Mouse (Mus musculus): ENCODE measurements around the gene Tas2r122. TPM values are rescaled to one million over a fixed set of nuclear protein-coding genes. Genes with fewer than 3 reads are reported as not detected.

Tas2r122 gene
- polyA plus RNA-seq (2017; shearing (Covaris generic)): not detected

DNA sequence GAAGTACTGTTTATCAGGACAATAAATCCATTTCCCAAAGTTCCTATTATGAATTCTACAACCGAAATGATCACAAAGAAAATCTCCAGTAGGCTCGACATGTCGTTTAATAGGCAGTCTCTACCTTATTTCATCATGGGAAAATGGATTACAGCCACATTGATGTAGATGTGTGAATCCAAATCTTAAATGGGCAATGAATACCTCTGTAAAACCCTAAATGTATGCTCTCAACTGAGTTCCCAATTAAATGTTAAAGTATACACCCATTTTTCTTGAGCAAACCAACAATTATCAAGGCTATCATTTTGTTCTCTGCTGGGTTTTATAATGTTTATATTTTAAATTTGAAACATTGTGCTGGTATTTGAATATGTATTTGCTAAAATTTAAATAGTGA is at the start of gene Tas2r122:
TSS of gene Tas2r122 (minus strand) at position 101 of the 400 bp plus-strand sequence.

GRCm38 (mm10) chr6:132754430-132754829 is 42.7 kb upstream of the Tas2r122 start, which contains the start of gene Tas2r124:
Tas2r124 (plus strand) TSS chr6:132754730.

GRCm38 (mm10) chr6:132737935-132738334 is 26.2 kb upstream of the Tas2r122 start, which contains the start of gene Tas2r115:
Tas2r115 (minus strand) TSS chr6:132738035.

DNA sequence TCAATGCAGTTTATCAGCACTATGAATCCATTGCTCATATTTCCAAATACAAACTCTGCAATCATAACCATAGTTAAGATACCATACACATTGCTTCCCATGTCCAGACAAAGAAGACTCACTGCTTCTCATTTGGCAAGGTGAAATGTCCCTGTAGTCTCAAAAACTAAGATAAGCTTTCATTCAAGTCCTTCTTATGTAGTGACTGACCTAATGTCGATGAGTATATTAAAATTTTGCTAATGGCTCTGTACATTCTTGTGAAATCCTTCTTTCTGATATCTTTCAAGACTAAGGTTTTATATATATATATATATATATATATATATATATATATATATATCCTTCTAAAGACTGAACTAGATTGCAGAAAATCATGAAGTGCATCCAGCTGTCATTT is 10.8 kb downstream of the Tas2r122 start, which contains the start of gene Tas2r121:
TSS of gene Tas2r121 (minus strand) at position 101 of the 400 bp plus-strand sequence.

Other genes starting within 250 kb of the Tas2r122 start
- gene Prh1, start 142.1 kb downstream of the Tas2r122 start, polyA plus RNA-seq (2017; shearing (Covaris generic)): not detected
- not detected for gene Prp2, start 116.0 kb downstream of the Tas2r122 start, polyA plus RNA-seq (2017; shearing (Covaris generic))
- gene A630073D07Rik, start 60.4 kb downstream of the Tas2r122 start, polyA plus RNA-seq (2017; shearing (Covaris generic)): not detected
- not detected for gene Tas2r120, start 55.0 kb downstream of the Tas2r122 start, polyA plus RNA-seq (2017; shearing (Covaris generic))
- not detected for gene Tas2r121, start 10.9 kb downstream of the Tas2r122 start, polyA plus RNA-seq (2017; shearing (Covaris generic))
- not detected for gene Tas2r115, start 26.1 kb upstream of the Tas2r122 start, polyA plus RNA-seq (2017; shearing (Covaris generic))
- gene Tas2r124, start 42.8 kb upstream of the Tas2r122 start, polyA plus RNA-seq (2017; shearing (Covaris generic)): not detected
- not detected for gene Tas2r102, start 50.2 kb upstream of the Tas2r122 start, polyA plus RNA-seq (2017; shearing (Covaris generic))
- not detected for gene Tas2r136, start 66.2 kb upstream of the Tas2r122 start, polyA plus RNA-seq (2017; shearing (Covaris generic))
- gene Tas2r117, start 90.9 kb upstream of the Tas2r122 start, polyA plus RNA-seq (2017; shearing (Covaris generic)): not detected
- gene Tas2r123, start 135.2 kb upstream of the Tas2r122 start, polyA plus RNA-seq (2017; shearing (Covaris generic)): not detected
- not detected for gene Tas2r116, start 143.5 kb upstream of the Tas2r122 start, polyA plus RNA-seq (2017; shearing (Covaris generic))
- gene Tas2r110, start 156.1 kb upstream of the Tas2r122 start, polyA plus RNA-seq (2017; shearing (Covaris generic)): not detected
- gene Tas2r113, start 181.1 kb upstream of the Tas2r122 start, polyA plus RNA-seq (2017; shearing (Covaris generic)): not detected
- gene Tas2r125, start 197.7 kb upstream of the Tas2r122 start, polyA plus RNA-seq (2017; shearing (Covaris generic)): not detected
- not detected for gene Tas2r129, start 239.2 kb upstream of the Tas2r122 start, polyA plus RNA-seq (2017; shearing (Covaris generic))
- not detected for gene Tas2r131, start 246.0 kb upstream of the Tas2r122 start, polyA plus RNA-seq (2017; shearing (Covaris generic))